Mouse (Mus musculus) left cerebral cortex, adult 9 months (tissue): ENCODE measurements around the gene Epha6.

Source experiments
- DNase-seq, 2 experiments: peaks; one replicate each; pipeline ENCODE4 v3.0.0; 2022; ENCODE audit warnings: low spot score in 2 of 2

Epha6 gene

GRCm38 (mm10) chr16:59682216-59682891, 923.0 kb downstream of the Epha6 start:
- DNase-seq: no peak

GRCm38 (mm10) chr16:59666938-59667337, 938.4 kb downstream of the Epha6 start:
- no peak for DNase-seq

GRCm38 (mm10) chr16:59643766-59644165, 961.6 kb downstream of the Epha6 start:
- DNase-seq: no peak

GRCm38 (mm10) chr16:59639985-59640384, 965.3 kb downstream of the Epha6 start:
- no peak for DNase-seq

GRCm38 (mm10) chr16:59639102-59639691, 966.1 kb downstream of the Epha6 start, which contains the start of gene Arl6:
Arl6 (minus strand) TSS chr16:59639391.
- peak; percentile 89 to 93 for DNase-seq

GRCm38 (mm10) chr16:59634598-59634997, 970.7 kb downstream of the Epha6 start:
- no peak for DNase-seq

- DNase-seq: no peak
Observed at GRCm38 (mm10) chr16:59621554-59621953, 983.8 kb downstream of the Epha6 start.

GRCm38 (mm10) chr16:59617167-59617566, 988.2 kb downstream of the Epha6 start:
- peak in 1 of 2 experiments; percentile 48 for DNase-seq

- DNase-seq: no peak
Observed at GRCm38 (mm10) chr16:59615675-59616074, 989.7 kb downstream of the Epha6 start.

- no peak for DNase-seq
Observed at GRCm38 (mm10) chr16:59610750-59611149, 994.6 kb downstream of the Epha6 start.

- DNase-seq: no peak
Observed at GRCm38 (mm10) chr16:59604078-59604781, 1001.1 kb downstream of the Epha6 start.
